Mouse (Mus musculus) yolk sac, embryonic 10.5 days (tissue): ENCODE measurements around the gene Mllt1.
A peak's percentile ranks its signal among the peaks of the same experiment; 100 is the strongest.

ENCODE experiments used
- DNase-seq: peaks from one replicate; pipeline ENCODE4 v3.0.0-alpha.2; 2017; ENCODE audit warnings: low spot score

The Mllt1 gene

GRCm38 (mm10) chr17:56877426-56877825 is 57.8 kb downstream of the Mllt1 start:
- DNase-seq: no peak

GRCm38 (mm10) chr17:56876981-56877380 is 58.2 kb downstream of the Mllt1 start:
- peak; percentile 23 for DNase-seq

GRCm38 (mm10) chr17:56876465-56876864 is 58.8 kb downstream of the Mllt1 start:
- no peak for DNase-seq

GRCm38 (mm10) chr17:56874936-56875651 is 60.1 kb downstream of the Mllt1 start, which contains the start of gene 1700061G19Rik:
1700061G19Rik (plus strand) TSS chr17:56875477.
- no peak for DNase-seq

GRCm38 (mm10) chr17:56874237-56874636 is 61.0 kb downstream of the Mllt1 start, which contains the start of gene Acsbg2:
Acsbg2 (minus strand) TSS chr17:56874447.
- no peak for DNase-seq

- no peak for DNase-seq
Observed at GRCm38 (mm10) chr17:56872512-56872911, 62.7 kb downstream of the Mllt1 start.

GRCm38 (mm10) chr17:56871767-56872166 is 63.4 kb downstream of the Mllt1 start:
- DNase-seq: no peak

- DNase-seq: no peak
Observed at GRCm38 (mm10) chr17:56870287-56870953, 64.8 kb downstream of the Mllt1 start.

GRCm38 (mm10) chr17:56869481-56869977 is 65.7 kb downstream of the Mllt1 start:
- DNase-seq: no peak

- DNase-seq: no peak
Observed at GRCm38 (mm10) chr17:56866071-56866470, 69.1 kb downstream of the Mllt1 start.

GRCm38 (mm10) chr17:56861197-56861596 is 74.0 kb downstream of the Mllt1 start:
- DNase-seq: no peak

GRCm38 (mm10) chr17:56858922-56859321 is 76.3 kb downstream of the Mllt1 start:
- DNase-seq: no peak

GRCm38 (mm10) chr17:56858216-56858615 is 77.0 kb downstream of the Mllt1 start:
- peak; percentile 24 for DNase-seq

- no peak for DNase-seq
Observed at GRCm38 (mm10) chr17:56855421-56855820, 79.8 kb downstream of the Mllt1 start.

GRCm38 (mm10) chr17:56851167-56851566 is 84.0 kb downstream of the Mllt1 start:
- DNase-seq: no peak

GRCm38 (mm10) chr17:56849710-56850109 is 85.5 kb downstream of the Mllt1 start:
- no peak for DNase-seq

- no peak for DNase-seq
Observed at GRCm38 (mm10) chr17:56848785-56849184, 86.4 kb downstream of the Mllt1 start.

GRCm38 (mm10) chr17:56843678-56844077 is 91.5 kb downstream of the Mllt1 start:
- no peak for DNase-seq
